Mouse (Mus musculus) adrenal gland, postnatal 4 days (tissue): ENCODE results near the gene Cpsf6. TPM values are rescaled to one million over a fixed set of nuclear protein-coding genes. Genes with fewer than 3 reads are reported as not detected.
A peak's percentile ranks its signal among the peaks of the same experiment; 100 is the strongest.

ENCODE experiments used
- DNase-seq, 2 experiments: peaks; one replicate each; pipeline ENCODE4 v3.0.0; 2021 to 2022; ENCODE audit warnings: low spot score in 2 of 2, mixed read lengths in 2 of 2
- total RNA-seq, 2 experiments: library from RNA; stranded (reverse); gene quantifications; 2 replicates each; pipeline ENCODE4 v1.2.3; 2021

The Cpsf6 gene
- total RNA-seq, 2 experiments from 2014 or later, result 103 to 113 TPM

- no peak for DNase-seq
These were observed 7.2 kb upstream of the Cpsf6 start for GRCm38 (mm10) chr10:117386981-117387380.

- DNase-seq, result no peak
These were observed 6.4 kb upstream of the Cpsf6 start for GRCm38 (mm10) chr10:117386261-117386660.

GRCm38 (mm10) chr10:117385431-117385830, 5.6 kb upstream of the Cpsf6 start:
- no peak for DNase-seq

- no peak for DNase-seq
These were observed 5.2 kb upstream of the Cpsf6 start for GRCm38 (mm10) chr10:117385086-117385430.

GRCm38 (mm10) chr10:117384386-117385085, 4.7 kb upstream of the Cpsf6 start:
- no peak for DNase-seq

GRCm38 (mm10) chr10:117383941-117384340, 4.1 kb upstream of the Cpsf6 start:
- DNase-seq, result no peak

- DNase-seq, result no peak
These were observed 3.3 kb upstream of the Cpsf6 start for GRCm38 (mm10) chr10:117382996-117383550.

GRCm38 (mm10) chr10:117382146-117382545, 2.3 kb upstream of the Cpsf6 start:
- no peak for DNase-seq

- no peak for DNase-seq
These were observed 1.1 kb upstream of the Cpsf6 start for GRCm38 (mm10) chr10:117380721-117381570.

GRCm38 (mm10) chr10:117379441-117379840, 374 bp downstream of the Cpsf6 start:
- no peak for DNase-seq

- no peak for DNase-seq
These were observed 1.2 kb downstream of the Cpsf6 start for GRCm38 (mm10) chr10:117378642-117379041.

GRCm38 (mm10) chr10:117378291-117378555, 1.6 kb downstream of the Cpsf6 start:
- no peak for DNase-seq

GRCm38 (mm10) chr10:117377431-117378290, 2.2 kb downstream of the Cpsf6 start:
- no peak for DNase-seq

GRCm38 (mm10) chr10:117376580-117377189, 3.1 kb downstream of the Cpsf6 start:
- DNase-seq, result peak; percentile 90 to 97

GRCm38 (mm10) chr10:117375841-117376579, 3.8 kb downstream of the Cpsf6 start:
- peak; percentile 17 to 38 for DNase-seq

GRCm38 (mm10) chr10:117375163-117375562, 4.7 kb downstream of the Cpsf6 start:
- no peak for DNase-seq

- peak in 1 of 2 experiments; percentile 17 for DNase-seq
These were observed 16.7 kb downstream of the Cpsf6 start for GRCm38 (mm10) chr10:117363106-117363505.

- DNase-seq, result no peak
These were observed 20.9 kb downstream of the Cpsf6 start for GRCm38 (mm10) chr10:117358891-117359290.

GRCm38 (mm10) chr10:117343000-117343399, 36.8 kb downstream of the Cpsf6 start:
- no peak for DNase-seq

GRCm38 (mm10) chr10:117342406-117342805, 37.4 kb downstream of the Cpsf6 start:
- DNase-seq, result no peak
